Mouse (Mus musculus) G1E (cell line): Measurements from ENCODE around the gene Rasgrp1.

ENCODE experiments used
- CTCF ChIP-seq: IDR thresholded peaks from 2 replicates; pipeline ENCODE4 v1.5.1; 2012; ENCODE audit warnings: low read depth, low read length, inconsistent platforms, mixed read lengths
- POLR2AphosphoS5 ChIP-seq: IDR thresholded peaks from 2 replicates; pipeline ENCODE4 v1.6.1; 2012; ENCODE audit warnings: low read depth, low read length, inconsistent platforms; ENCODE audit not compliant: insufficient replicate concordance
- TAL1 ChIP-seq: conservative IDR thresholded peaks from 2 replicates; pipeline ENCODE4 v1.6.1; 2012; ENCODE audit warnings: low read depth, low read length, inconsistent platforms, mixed read lengths

DNA sequence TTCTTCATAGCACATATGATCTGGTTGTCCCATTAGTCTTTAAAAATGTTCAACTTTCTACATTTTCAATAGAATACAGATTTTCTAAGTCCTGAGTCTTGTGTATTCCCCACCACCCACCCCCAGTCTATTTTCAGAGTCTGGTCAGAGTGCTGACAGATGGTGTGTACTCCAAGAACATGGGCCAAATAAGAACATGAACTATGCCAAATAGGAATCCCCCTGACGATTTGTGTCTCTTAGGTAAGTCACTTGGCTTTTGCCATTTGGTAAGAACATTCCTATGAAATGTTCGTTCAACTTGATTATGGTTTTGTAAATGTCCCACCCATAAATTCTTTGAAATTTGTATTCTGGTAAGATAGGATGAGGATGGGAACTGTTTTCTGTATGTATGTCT lies 33.8 kb downstream of the Rasgrp1 start:
- no peak for TF ChIP-seq CTCF
- TF ChIP-seq POLR2AphosphoS5: no peak
- TF ChIP-seq TAL1: no peak
